Mouse (Mus musculus): ENCODE measurements around the gene Srf. TPM values are rescaled to one million over a fixed set of nuclear protein-coding genes. Genes with fewer than 3 reads are reported as not detected.

Srf gene
- polyA plus RNA-seq, 2 experiments from 2014 or later, result 7.3 to 8.2 TPM

GRCm38 (mm10) chr17:46554977-46555672 is 850 bp downstream of the Srf start:
- ATAC-seq, result no peak

DNA sequence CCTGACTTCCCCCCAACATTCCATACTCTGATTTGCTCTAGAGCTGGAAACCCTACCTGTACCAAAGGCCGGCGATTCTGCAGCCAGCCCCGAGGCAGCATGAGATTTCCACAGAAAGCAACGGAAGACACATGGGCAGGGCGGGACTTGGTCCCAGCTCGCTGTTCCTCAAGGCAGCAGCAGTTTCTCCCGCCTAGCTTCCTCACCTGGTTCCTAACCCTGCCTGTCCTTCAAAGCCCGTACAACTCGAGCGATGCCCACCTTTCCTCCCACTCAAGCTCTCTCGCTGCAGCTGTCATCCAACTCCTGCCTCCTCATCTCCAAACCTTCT is 1.4 kb downstream of the Srf start:
- no peak for ATAC-seq

- ATAC-seq, result no peak
Measured at GRCm38 (mm10) chr17:46553926-46554325, 2.0 kb downstream of the Srf start.

DNA sequence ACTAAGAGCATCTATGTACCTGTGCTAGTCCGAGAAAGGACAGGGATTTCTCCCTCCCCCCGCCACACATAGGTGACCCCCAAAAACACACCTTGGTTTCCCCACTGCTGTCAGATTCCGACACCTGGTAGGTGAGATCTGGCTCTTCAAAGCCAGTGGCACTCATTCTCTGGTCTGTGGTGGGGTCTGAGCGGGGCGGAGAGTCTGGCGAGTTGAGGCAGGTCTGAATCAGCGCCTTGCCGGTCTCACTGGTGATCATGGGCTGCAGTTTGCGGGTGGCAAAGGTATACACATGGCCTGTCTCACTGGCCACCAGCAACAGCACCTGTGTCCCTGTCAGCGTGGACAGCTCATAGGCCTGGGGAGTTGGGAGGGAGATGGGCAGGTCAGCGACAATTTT is 2.5 kb downstream of the Srf start:
- ATAC-seq, result no peak

DNA sequence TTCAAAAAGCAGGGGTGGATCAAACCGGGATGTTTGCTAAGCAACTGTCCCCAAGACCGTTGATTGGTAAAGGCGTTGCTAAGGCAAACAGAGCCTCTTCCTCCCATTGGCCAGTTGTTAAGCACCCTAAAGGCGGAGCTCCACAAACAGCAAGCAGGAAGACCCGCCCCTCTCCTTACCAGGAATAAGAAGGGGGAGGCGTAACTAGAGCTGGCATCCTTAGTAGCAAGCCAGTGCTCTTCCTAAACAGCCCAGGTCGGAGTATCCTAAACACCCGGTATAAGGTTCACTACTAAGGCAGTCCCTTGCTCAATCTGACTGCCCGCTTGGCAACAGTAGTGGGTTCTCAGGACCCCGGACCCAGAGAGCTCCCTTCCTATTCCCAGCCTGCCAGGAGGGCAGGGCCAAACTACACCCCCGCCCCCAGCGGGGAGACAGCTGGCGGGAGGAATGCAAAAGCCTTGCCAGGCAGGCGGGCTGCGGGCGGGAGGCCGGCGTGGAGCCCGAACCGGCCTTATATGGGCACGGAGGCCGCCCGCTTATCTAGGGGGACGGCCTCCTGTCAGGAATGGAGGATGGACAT is 3.0 kb downstream of the Srf start:
- ATAC-seq, result peak; percentile 26

DNA sequence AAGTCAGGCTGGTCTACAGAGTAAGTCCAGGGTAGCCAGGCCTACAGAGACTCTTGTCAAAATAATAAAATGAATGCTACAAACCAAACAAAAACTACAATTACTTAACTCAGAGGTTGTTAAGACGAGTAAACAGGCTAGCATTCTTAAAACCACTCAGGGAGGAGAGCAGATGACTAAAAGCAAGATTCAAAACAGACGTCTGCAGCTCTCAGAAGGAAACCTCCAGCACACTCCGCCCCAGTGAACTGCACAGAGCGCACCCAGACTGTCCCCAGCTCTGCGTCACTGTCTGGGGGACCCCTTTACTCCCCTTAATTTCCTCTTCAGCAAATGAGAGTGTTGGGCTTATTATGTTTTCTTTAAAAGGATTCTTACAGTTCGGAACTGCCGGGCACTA is 3.8 kb downstream of the Srf start:
- no peak for ATAC-seq

DNA sequence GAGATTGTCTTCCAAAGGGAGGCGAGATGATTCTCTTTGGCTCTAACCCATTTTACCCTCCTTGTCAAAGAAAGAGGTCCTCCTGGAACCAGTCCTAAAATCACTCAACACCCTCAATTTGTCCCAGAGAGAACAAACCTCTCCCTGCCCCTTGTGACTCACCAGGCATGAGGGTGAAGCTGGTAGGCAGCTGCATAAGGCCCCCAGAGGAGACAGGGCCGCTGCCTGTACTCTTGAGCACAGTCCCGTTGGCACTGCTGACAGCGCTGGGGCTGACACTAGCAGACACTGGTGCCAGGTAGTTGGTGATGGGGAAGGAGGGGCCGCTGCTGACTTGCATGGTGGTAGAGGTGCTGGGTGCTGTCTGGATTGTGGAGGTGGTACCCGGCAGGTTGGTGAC is 4.6 kb downstream of the Srf start:
- no peak for ATAC-seq

DNA sequence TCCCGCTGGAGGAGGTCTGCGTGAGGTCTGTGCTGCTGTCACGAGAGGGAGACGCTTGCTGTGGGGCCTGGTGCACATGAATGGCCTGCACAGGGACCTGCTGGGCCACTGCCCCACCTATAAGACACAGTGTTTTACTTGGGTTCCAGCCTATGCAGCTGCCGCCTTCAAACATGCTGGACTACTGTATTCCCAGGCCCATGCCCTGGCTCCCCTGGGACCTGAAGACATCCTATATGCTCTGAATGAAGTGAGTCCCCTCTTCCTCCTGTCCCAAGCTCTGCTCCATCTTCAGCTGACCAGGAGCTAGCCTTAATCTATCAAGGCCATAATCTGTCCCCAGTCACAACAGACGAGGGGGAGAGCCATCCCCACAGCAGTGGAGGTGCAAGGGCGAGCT is 5.1 kb downstream of the Srf start:
- ATAC-seq, result no peak

DNA sequence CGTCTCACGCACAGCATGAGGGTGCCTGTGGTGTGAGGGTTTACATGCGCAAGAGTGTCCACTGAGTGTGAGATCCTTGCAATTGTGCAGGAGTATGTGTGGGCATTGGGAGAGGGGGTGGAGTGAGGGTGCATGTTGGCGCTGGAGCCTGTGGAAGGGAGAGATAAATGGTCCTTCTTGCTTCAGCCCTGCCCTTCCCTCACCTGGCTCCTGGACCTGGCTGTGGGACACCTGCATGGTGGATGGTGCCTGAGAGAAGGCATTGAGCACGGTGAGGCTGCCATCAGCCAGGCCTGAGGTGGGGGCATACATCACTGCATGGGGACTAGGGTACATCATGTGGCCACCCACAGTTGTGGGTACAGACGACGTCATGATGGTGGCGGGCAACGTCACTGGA is 6.3 kb downstream of the Srf start:
- no peak for ATAC-seq

DNA sequence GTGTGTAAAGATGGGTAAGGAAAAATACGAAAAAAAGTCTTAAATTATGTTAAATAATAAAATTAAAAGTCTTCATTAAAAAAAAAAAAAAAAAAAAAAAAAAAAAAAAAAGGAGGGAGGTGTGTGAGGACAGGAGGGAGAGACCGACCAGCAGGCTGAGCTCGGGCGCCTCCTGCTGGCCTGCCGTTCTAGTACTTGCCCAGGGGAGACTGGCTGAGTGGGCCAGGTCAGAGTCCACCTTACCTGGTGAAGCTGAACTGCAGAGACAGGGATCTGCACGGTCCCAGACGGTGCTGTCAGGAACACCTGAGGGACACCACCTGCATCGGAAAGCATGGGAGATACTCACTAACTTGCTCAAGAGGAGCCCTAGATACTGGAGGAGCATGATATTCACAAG is 6.8 kb downstream of the Srf start:
- ATAC-seq, result peak; percentile 50

DNA sequence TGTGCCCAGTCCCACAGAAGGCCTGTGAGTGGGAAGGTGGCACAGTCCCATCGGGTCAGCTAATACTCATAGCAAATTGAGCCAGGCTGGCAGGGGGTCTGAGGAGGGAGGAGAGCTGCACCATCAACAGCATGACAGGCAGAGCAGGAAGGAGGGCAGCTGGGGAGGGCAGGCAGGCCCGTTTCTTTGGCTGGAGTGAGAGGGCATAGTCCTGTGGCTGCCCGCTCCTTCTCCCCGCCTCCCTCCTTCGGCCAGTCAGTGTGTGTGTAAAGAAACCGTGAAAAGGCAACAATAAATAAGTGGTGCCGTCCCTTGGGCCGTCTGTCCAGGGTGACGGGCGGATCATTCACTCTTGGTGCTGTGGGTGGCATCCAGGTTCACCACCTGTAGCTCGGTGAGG is 7.2 kb downstream of the Srf start:
- ATAC-seq, result no peak

- no peak for ATAC-seq
Measured at GRCm38 (mm10) chr17:46547923-46548322, 8.1 kb downstream of the Srf start.

- ATAC-seq, result no peak
Measured at GRCm38 (mm10) chr17:46546995-46547394, 9.0 kb downstream of the Srf start.

DNA sequence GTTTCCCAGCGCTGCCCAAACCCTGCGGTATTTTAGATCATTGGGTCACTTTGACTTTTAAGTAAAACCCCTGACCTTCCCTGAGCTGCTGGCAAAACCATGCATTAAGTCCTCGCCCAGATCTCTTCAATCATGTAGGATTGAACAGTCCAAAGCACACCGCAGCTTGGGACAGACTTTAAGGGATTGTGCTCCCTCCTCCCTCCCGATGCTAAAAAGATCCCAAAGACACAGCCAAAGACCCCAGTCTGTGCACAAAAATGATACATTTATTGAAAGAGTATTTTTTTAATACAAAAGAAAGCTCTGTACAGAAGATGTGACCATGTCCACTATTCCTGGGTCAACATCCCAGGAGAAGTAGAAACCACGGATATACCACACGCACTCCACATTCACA is 9.4 kb downstream of the Srf start:
- ATAC-seq, result no peak

- ATAC-seq, result peak; percentile 68
Measured at GRCm38 (mm10) chr17:46545813-46546564, 10.0 kb downstream of the Srf start, which contains the start of gene Cul9. TSS of gene Cul9 (minus strand) at chr17:46546388.

DNA sequence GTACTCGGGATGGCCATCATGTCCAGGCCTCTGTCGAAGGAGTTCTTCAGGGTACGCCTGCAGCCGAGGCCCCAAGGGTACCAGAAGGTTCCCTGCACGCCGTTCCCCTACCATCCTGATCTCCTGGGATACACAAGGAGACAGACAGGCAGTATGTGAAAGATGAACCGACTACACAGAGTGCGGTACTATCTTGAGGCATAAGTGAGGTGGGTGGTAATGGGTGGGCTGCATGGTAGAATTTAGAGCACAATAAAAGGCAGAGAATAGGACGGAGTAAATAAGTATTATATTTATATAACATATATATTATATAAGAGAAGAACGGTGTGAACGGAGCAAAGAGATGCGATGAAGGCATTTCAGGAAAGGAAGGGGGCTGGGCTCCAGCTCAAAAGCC is 12.3 kb downstream of the Srf start:
- ATAC-seq, result no peak

GRCm38 (mm10) chr17:46525579-46526307 is 30.2 kb downstream of the Srf start:
- ATAC-seq, result no peak

GRCm38 (mm10) chr17:46525065-46525464 is 30.9 kb downstream of the Srf start:
- ATAC-seq, result no peak

GRCm38 (mm10) chr17:46521963-46522668 is 33.9 kb downstream of the Srf start:
- ATAC-seq, result no peak

GRCm38 (mm10) chr17:46521174-46521573 is 34.8 kb downstream of the Srf start:
- no peak for ATAC-seq

- ATAC-seq, result no peak
Measured at GRCm38 (mm10) chr17:46520385-46520979, 35.5 kb downstream of the Srf start.

- ATAC-seq, result no peak
Measured at GRCm38 (mm10) chr17:46519971-46520370, 36.0 kb downstream of the Srf start.
